Mouse (Mus musculus): ENCODE data around the gene Ninj2.
"Not testable (repeated sequence)": the region's sequence is repeated elsewhere in the genome, so short reads cannot be mapped to it uniquely, and the experiment has no call there.

Gene Ninj2

GRCm38 (mm10) chr6:120093100-120093499 is at the start of gene Ninj2:
Ninj2 (plus strand) TSS chr6:120093350.
- no peak for DNase-seq (ENCODE audit: low spot score)

- DNase-seq (ENCODE audit: low spot score), result no peak
These were observed 47.7 kb upstream of the Ninj2 start for GRCm38 (mm10) chr6:120045406-120045805.

GRCm38 (mm10) chr6:120047705-120048292 is 45.4 kb upstream of the Ninj2 start:
- no peak for DNase-seq (ENCODE audit: low spot score)

- DNase-seq (ENCODE audit: low spot score), result no peak
These were observed 38.7 kb upstream of the Ninj2 start for GRCm38 (mm10) chr6:120054412-120054811.

- no peak for DNase-seq (ENCODE audit: low spot score)
These were observed 37.2 kb upstream of the Ninj2 start for GRCm38 (mm10) chr6:120055666-120056540.

- no peak for DNase-seq (ENCODE audit: low spot score)
These were observed 30.2 kb upstream of the Ninj2 start for GRCm38 (mm10) chr6:120062934-120063333.

GRCm38 (mm10) chr6:120064627-120065026 is 28.5 kb upstream of the Ninj2 start:
- DNase-seq (ENCODE audit: low spot score), result no peak

GRCm38 (mm10) chr6:120065552-120066177 is 27.5 kb upstream of the Ninj2 start:
- no peak for DNase-seq (ENCODE audit: low spot score)

- no peak for DNase-seq (ENCODE audit: low spot score)
These were observed 23.6 kb upstream of the Ninj2 start for GRCm38 (mm10) chr6:120069546-120069945.

- no peak for DNase-seq (ENCODE audit: low spot score)
These were observed 20.5 kb upstream of the Ninj2 start for GRCm38 (mm10) chr6:120072630-120073029.

- DNase-seq (ENCODE audit: low spot score), result no peak
These were observed 16.3 kb upstream of the Ninj2 start for GRCm38 (mm10) chr6:120076619-120077450.

GRCm38 (mm10) chr6:120079547-120079946 is 13.6 kb upstream of the Ninj2 start:
- DNase-seq (ENCODE audit: low spot score), result no peak

- DNase-seq (ENCODE audit: low spot score), result no peak
These were observed 11.6 kb upstream of the Ninj2 start for GRCm38 (mm10) chr6:120081516-120081915.

GRCm38 (mm10) chr6:120082251-120082950 is 10.7 kb upstream of the Ninj2 start:
- no peak for DNase-seq (ENCODE audit: low spot score)

- DNase-seq (ENCODE audit: low spot score), result no peak
These were observed 10.2 kb upstream of the Ninj2 start for GRCm38 (mm10) chr6:120082951-120083411.

- DNase-seq (ENCODE audit: low spot score), result no peak
These were observed 9.7 kb upstream of the Ninj2 start for GRCm38 (mm10) chr6:120083442-120083841.

- DNase-seq (ENCODE audit: low spot score), result no peak
These were observed 8.2 kb upstream of the Ninj2 start for GRCm38 (mm10) chr6:120084983-120085382.

- DNase-seq (ENCODE audit: low spot score), result no peak
These were observed 7.3 kb upstream of the Ninj2 start for GRCm38 (mm10) chr6:120085832-120086231.

- DNase-seq (ENCODE audit: low spot score), result not testable (repeated sequence)
These were observed 6.1 kb upstream of the Ninj2 start for GRCm38 (mm10) chr6:120087041-120087440.

GRCm38 (mm10) chr6:120090712-120091248 is 2.4 kb upstream of the Ninj2 start:
- peak; percentile 59 for DNase-seq (ENCODE audit: low spot score)

- DNase-seq (ENCODE audit: low spot score), result no peak
These were observed 1.2 kb upstream of the Ninj2 start for GRCm38 (mm10) chr6:120091956-120092355.

All from yolk sac, embryonic 10.5 days (tissue).